Mouse (Mus musculus) inflammation-experienced regulatory T-cells, adult 6 months (primary cell): ENCODE measurements around the gene Enkur. TPM values are rescaled to one million over a fixed set of nuclear protein-coding genes. Genes with fewer than 3 reads are reported as not detected.
A peak's percentile ranks its signal among the peaks of the same experiment; 100 is the strongest.
"Not testable (repeated sequence)": the region's sequence is repeated elsewhere in the genome, so short reads cannot be mapped to it uniquely, and the experiment has no call there.

Experiments used
- ATAC-seq: one replicate; pipeline ENCODE4 v1.8.0; 2017
- polyA plus RNA-seq, 3 experiments: library from polyadenylated mRNA; unstranded; fragments of 100-300 nt; shearing (Covaris generic); gene quantifications; one replicate each; pipeline ENCODE4 v1.2.1; 2017

Gene Enkur
- under 1 TPM in 2 of 3 experiments, not detected in 1; 0.66 to 0.74 TPM for polyA plus RNA-seq

- peak; percentile 92 for ATAC-seq
Observed at GRCm38 (mm10) chr2:21204912-21205830, at the start of gene Enkur, which contains the start of gene Thnsl1. Enkur (minus strand) TSS chr2:21205365. Thnsl1 (plus strand) TSS chr2:21205724.

- ATAC-seq = no peak
Observed at GRCm38 (mm10) chr2:21254308-21254707, 49.1 kb upstream of the Enkur start.

- no peak for ATAC-seq
Observed at GRCm38 (mm10) chr2:21253644-21254043, 48.5 kb upstream of the Enkur start.

GRCm38 (mm10) chr2:21245477-21246102, 40.4 kb upstream of the Enkur start:
- ATAC-seq = no peak

GRCm38 (mm10) chr2:21244986-21245385, 39.8 kb upstream of the Enkur start:
- no peak for ATAC-seq

- ATAC-seq = not testable (repeated sequence)
Observed at GRCm38 (mm10) chr2:21244104-21244503, 38.9 kb upstream of the Enkur start.

GRCm38 (mm10) chr2:21236846-21237245, 31.7 kb upstream of the Enkur start:
- ATAC-seq = no peak

- ATAC-seq = no peak
Observed at GRCm38 (mm10) chr2:21235844-21236386, 30.8 kb upstream of the Enkur start.

- ATAC-seq = no peak
Observed at GRCm38 (mm10) chr2:21234871-21235648, 29.9 kb upstream of the Enkur start.

- ATAC-seq = no peak
Observed at GRCm38 (mm10) chr2:21231147-21231546, 26.0 kb upstream of the Enkur start.

- no peak for ATAC-seq
Observed at GRCm38 (mm10) chr2:21230276-21230675, 25.1 kb upstream of the Enkur start.

- ATAC-seq = peak; percentile 32
Observed at GRCm38 (mm10) chr2:21222453-21223384, 17.6 kb upstream of the Enkur start.

- no peak for ATAC-seq
Observed at GRCm38 (mm10) chr2:21215284-21215683, 10.1 kb upstream of the Enkur start.

- no peak for ATAC-seq
Observed at GRCm38 (mm10) chr2:21214322-21214721, 9.2 kb upstream of the Enkur start.

GRCm38 (mm10) chr2:21211361-21211760, 6.2 kb upstream of the Enkur start:
- no peak for ATAC-seq

GRCm38 (mm10) chr2:21206278-21206677, 1.1 kb upstream of the Enkur start:
- no peak for ATAC-seq

GRCm38 (mm10) chr2:21205831-21206159, 630 bp upstream of the Enkur start:
- peak; percentile 53 for ATAC-seq

- no peak for ATAC-seq
Observed at GRCm38 (mm10) chr2:21202754-21203153, 2.4 kb downstream of the Enkur start.

GRCm38 (mm10) chr2:21199051-21199450, 6.1 kb downstream of the Enkur start:
- no peak for ATAC-seq

- ATAC-seq = no peak
Observed at GRCm38 (mm10) chr2:21195233-21195632, 9.9 kb downstream of the Enkur start.

GRCm38 (mm10) chr2:21191232-21191631, 13.9 kb downstream of the Enkur start:
- no peak for ATAC-seq

- no peak for ATAC-seq
Observed at GRCm38 (mm10) chr2:21188610-21189009, 16.6 kb downstream of the Enkur start.
